Mouse (Mus musculus) liver, adult 2 months (tissue): ENCODE results near the gene Gm10972. TPM values are rescaled to one million over a fixed set of nuclear protein-coding genes. Genes with fewer than 3 reads are reported as not detected.
"Not testable (repeated sequence)": the region's sequence is repeated elsewhere in the genome, so short reads cannot be mapped to it uniquely, and the experiment has no call there.

Source experiments
- DNase-seq: peaks from one replicate; pipeline ENCODE4 v3.0.0-alpha.2; 2011; ENCODE audit warnings: low read depth, low spot score; ENCODE audit errors: extremely low read depth
- H3K27ac ChIP-seq: fragments of 200-500 bp; replicated peaks from 2 replicates; pipeline ENCODE4 v1.5.1; 2012; ENCODE audit warnings: low read depth, mild to moderate bottlenecking, control low read depth, inconsistent platforms, low read length; ENCODE audit not compliant: insufficient read depth
- H3K27me3 ChIP-seq: fragments of 200-500 bp; 2 replicates; pipeline ENCODE4 v1.6.1; 2012; ENCODE audit warnings: mild to moderate bottlenecking, moderate library complexity, low read length, inconsistent platforms; ENCODE audit not compliant: control insufficient read depth, insufficient read depth
- H3K36me3 ChIP-seq: fragments of 200-500 bp; 2 replicates; pipeline ENCODE4 v1.6.1; 2012; ENCODE audit warnings: low read length, inconsistent platforms; ENCODE audit not compliant: control insufficient read depth, insufficient read depth
- H3K4me1 ChIP-seq: fragments of 200-500 bp; 2 replicates; pipeline ENCODE4 v1.6.1; 2011; ENCODE audit warnings: low read length; ENCODE audit not compliant: control insufficient read depth, insufficient read depth
- H3K4me3 ChIP-seq: fragments of 200-500 bp; 2 replicates; pipeline ENCODE4 v1.5.1; 2011; ENCODE audit warnings: low read depth, mild to moderate bottlenecking, control low read depth, low read length, moderate library complexity; ENCODE audit not compliant: insufficient read depth
- H3K79me2 ChIP-seq: fragments of 200-500 bp; 2 replicates; pipeline ENCODE4 v1.6.1; 2012; ENCODE audit warnings: inconsistent platforms, mild to moderate bottlenecking, low read length, moderate library complexity; ENCODE audit not compliant: control insufficient read depth, insufficient read depth
- H3K9ac ChIP-seq: fragments of 200-500 bp; 2 replicates; pipeline ENCODE4 v1.6.1; 2012; ENCODE audit warnings: low read depth, mild to moderate bottlenecking, control low read depth, inconsistent platforms, low read length
- CTCF ChIP-seq: fragments of 200-500 bp; IDR thresholded peaks from 2 replicates; pipeline ENCODE4 v1.5.1; 2011; ENCODE audit warnings: low read depth, low read length, control low read depth
- POLR2A ChIP-seq: fragments of 200-500 bp; IDR thresholded peaks from 2 replicates; pipeline ENCODE4 v1.6.1; 2011; ENCODE audit warnings: low read length, control low read depth; ENCODE audit not compliant: insufficient read depth; ENCODE audit errors: extremely low read depth
- WGBS: fragments of 180-500 bp; shearing (Covaris S2); methylation state at CpG from one replicate; pipeline ENCODE4 v1.1.7; 2018; 5-methylcytosine and 5-hydroxymethylcytosine counted together
- polyA plus RNA-seq: library from polyadenylated mRNA; depleted of rRNA; stranded (reverse); fragments of >200 nt; gene quantifications from 2 replicates; pipeline ENCODE4 v1.2.3, GENCODE M21; 2012
- total RNA-seq: library from RNA; depleted of rRNA; stranded (reverse); fragments of >200 nt; gene quantifications from 2 replicates; pipeline ENCODE4 v1.2.3, GENCODE M21; 2014

The Gm10972 gene
- total and polyA plus RNA-seq, 2 experiments, result not detected

DNA sequence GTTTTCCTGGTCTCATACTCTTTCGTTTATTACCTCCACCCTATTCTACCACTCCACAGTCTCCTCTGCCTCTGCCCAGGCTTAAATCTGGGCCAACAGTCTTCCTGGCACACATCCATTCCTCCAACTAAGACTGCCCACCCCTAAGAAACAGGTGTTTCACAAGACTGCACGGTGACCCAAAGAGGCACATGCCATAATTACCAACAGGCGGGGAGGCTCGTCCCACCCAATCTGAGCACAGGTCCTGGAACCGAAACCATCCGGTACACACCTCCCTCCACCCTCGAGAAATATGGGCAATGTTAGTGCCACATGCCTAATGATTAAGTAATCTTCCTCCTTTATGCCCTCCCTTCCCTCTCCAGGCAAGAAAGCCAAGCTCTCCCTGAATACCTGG is 7.5 kb downstream of the Gm10972 start:
- Histone ChIP-seq H3K79me2 (peaks cover 4% of the 10 kb centered on the region; the same call in 1 of the 2 replicates), H3K9ac (no peak overlapping the region), H3K4me1 (peaks cover 5% of the 10 kb centered on the region), H3K27ac (no peak overlapping the region), H3K27me3 (no peaks in the 10 kb centered on the region), H3K4me3 (no peak overlapping the region), H3K36me3 (no peaks in the 10 kb centered on the region)
- TF ChIP-seq CTCF, result no peak
- no peak for TF ChIP-seq POLR2A
- no peak for DNase-seq
- 79% methylated on average over 7 of the region's 7 CpGs for WGBS

- not testable (repeated sequence) for H3K9ac ChIP-seq, H3K27ac ChIP-seq, H3K36me3 ChIP-seq, H3K79me2 ChIP-seq, H3K4me3 ChIP-seq, H3K27me3 ChIP-seq, H3K4me1 ChIP-seq
- DNase-seq, result peak; percentile 17
- 30% methylated on average over 1 of the region's 1 CpGs for WGBS
These were observed 11.1 kb downstream of the Gm10972 start for GRCm38 (mm10) chr3:94653967-94654366.

DNA sequence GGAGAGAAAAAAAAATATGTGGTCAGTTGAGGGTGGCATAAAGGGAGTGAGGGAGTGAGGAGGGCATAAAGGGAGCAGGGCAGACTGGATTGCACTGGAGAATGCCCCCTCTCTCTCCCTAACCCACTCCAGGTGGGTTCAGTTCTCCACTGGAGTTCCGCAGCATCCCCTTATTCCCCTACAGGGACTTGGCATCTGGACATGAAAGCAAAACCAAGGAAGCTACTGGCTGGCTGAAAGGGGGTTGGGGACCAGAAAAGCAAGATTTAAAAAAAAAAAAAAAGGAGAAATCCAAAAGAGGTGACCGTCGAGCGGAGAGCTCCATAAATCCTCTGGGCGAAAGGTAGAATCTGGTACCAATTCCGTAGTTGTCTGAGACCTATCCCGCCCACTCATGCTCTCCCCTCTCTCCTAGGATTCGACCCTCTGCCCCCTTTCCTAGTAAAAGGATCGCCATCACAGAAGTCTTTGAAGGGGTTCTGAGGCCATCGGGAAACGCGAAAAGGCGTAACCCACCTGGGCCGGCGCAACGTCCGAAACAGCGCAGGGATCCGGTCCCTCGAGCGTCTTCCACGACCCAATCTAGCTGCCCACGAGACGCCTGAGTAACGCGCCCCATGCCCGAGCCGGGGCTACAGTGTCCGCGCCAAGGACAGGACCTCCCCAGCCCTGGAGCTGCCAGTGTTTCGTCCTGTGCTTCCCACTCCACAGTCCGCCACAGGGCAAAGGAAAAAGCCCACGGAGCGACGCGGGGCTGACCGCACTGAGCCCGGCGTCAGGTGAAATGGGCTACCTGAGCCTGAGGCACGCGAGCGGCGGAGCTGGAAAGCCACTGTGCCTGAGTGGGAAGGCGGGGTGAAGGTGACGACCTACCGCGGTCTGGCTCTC is 15.2 kb downstream of the Gm10972 start:
- not testable (repeated sequence) for H3K27me3 ChIP-seq, H3K27ac ChIP-seq, H3K36me3 ChIP-seq, DNase-seq, H3K79me2 ChIP-seq, H3K4me1 ChIP-seq
- Histone ChIP-seq H3K4me3 (peak overlapping the region; percentile 57), H3K9ac (peak overlapping the region; percentile 55)
- WGBS, result 4% methylated on average over 23 of the region's 47 CpGs

GRCm38 (mm10) chr3:94658740-94659095 is 15.8 kb downstream of the Gm10972 start, which contains the start of gene Tuft1:
Gene Tuft1 (minus strand): TSS chr3:94658872.
- peak within 1 kb of the TSS; percentile 57 for H3K4me3 ChIP-seq
- H3K27ac ChIP-seq, H3K79me2 ChIP-seq, H3K36me3 ChIP-seq, DNase-seq, H3K4me1 ChIP-seq, H3K27me3 ChIP-seq: not testable (repeated sequence)
- WGBS, result 0% methylated on average over 21 of the region's 33 CpGs
- H3K9ac ChIP-seq, result peak within 1 kb of the TSS; percentile 55

DNA sequence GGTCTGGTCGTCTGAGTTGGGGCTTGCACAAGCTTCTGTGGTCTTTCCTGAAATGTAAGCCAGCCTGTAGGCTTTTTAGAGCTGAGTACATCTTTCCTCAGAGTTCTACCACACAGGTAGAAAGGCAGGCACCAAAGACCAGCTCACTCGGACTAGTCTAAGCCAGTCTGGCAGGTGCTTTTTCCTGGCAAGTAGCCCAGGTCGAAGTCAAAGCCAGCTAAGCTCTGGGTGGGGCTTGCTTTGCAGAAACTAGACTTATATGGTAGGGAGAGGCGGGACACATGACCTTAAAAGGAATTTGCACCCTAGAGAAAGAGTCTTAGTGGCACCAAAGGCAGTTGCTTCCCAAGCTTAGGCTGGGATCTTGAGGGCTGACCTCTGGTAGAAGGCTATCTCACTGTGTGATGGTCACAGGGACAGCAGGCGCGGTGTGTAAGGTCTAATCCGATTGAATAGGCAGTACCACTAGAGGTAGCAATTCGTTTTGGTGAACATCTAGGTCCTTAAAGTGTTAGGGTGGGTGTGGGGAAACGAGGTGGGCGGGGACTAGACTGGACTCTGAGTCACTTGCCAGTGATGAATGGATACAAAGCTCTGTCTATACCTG is 16.3 kb downstream of the Gm10972 start:
- H3K4me1 ChIP-seq, H3K27ac ChIP-seq, H3K36me3 ChIP-seq, H3K9ac ChIP-seq, H3K79me2 ChIP-seq, H3K4me3 ChIP-seq, H3K27me3 ChIP-seq: not testable (repeated sequence)
- peak; percentile 73 for DNase-seq
- 17% methylated on average over 8 of the region's 10 CpGs for WGBS

- not testable (repeated sequence) for H3K27me3 ChIP-seq, H3K79me2 ChIP-seq, H3K4me1 ChIP-seq, H3K36me3 ChIP-seq, H3K4me3 ChIP-seq, DNase-seq, H3K27ac ChIP-seq, H3K9ac ChIP-seq
- whole genome bisulfite sequencing, result 96% methylated on average over 2 of the region's 2 CpGs
These were observed 17.9 kb downstream of the Gm10972 start for GRCm38 (mm10) chr3:94660841-94661240.

GRCm38 (mm10) chr3:94665060-94665802 is 22.3 kb downstream of the Gm10972 start:
- H3K27ac ChIP-seq, DNase-seq, H3K36me3 ChIP-seq, H3K4me1 ChIP-seq, H3K9ac ChIP-seq, H3K79me2 ChIP-seq, H3K27me3 ChIP-seq, H3K4me3 ChIP-seq: not testable (repeated sequence)
- WGBS, result 60% methylated on average over 5 of the region's 5 CpGs

- not testable (repeated sequence) for H3K27ac ChIP-seq, H3K9ac ChIP-seq, H3K36me3 ChIP-seq, H3K27me3 ChIP-seq, H3K4me3 ChIP-seq, H3K4me1 ChIP-seq, DNase-seq, H3K79me2 ChIP-seq
- WGBS, result 22% methylated on average over 7 of the region's 7 CpGs
These were observed 23.0 kb downstream of the Gm10972 start for GRCm38 (mm10) chr3:94665896-94666295.
